Mouse (Mus musculus): Measurements from ENCODE around the gene Tns3. TPM values are rescaled to one million over a fixed set of nuclear protein-coding genes. Genes with fewer than 3 reads are reported as not detected.

Gene Tns3
- polyA plus RNA-seq, 1 experiment from 2014 or later, result 26.0 TPM

GRCm38 (mm10) chr11:8425226-8425570, 239.1 kb downstream of the Tns3 start:
- H3K36me3 ChIP-seq (ENCODE audit: control insufficient read depth, insufficient read depth, low read length), result no peaks in the 10 kb centered on the region
- DNase-seq (ENCODE audit: low spot score), result no peak
- no peak overlapping the region for H3K9ac ChIP-seq (ENCODE audit: low read length)
- no peak for ATAC-seq (ENCODE audit: insufficient number of reproducible peaks, low FRiP score, low TSS enrichment, low read depth)
- H3K9me3 ChIP-seq (ENCODE audit: control insufficient read depth, low read length), result no peaks in the 10 kb centered on the region
- H3K27me3 ChIP-seq (ENCODE audit: control insufficient read depth, insufficient read depth, low read length), result no peaks in the 10 kb centered on the region
- H3K27ac ChIP-seq (replicated peaks; ENCODE audit: low read depth, low read length), result peak overlapping the region; percentile 36; the same call in 1 of the 2 replicates
- H3K4me2 ChIP-seq (ENCODE audit: low read depth, severe bottlenecking), result no peak overlapping the region
- H3K4me1 ChIP-seq (ENCODE audit: control insufficient read depth, insufficient read depth, low read length), result no peaks in the 10 kb centered on the region
- WGBS, result 83% methylated on average over 5 of the region's 5 CpGs
- no peak overlapping the region for H3K4me3 ChIP-seq (ENCODE audit: low read depth, low read length)

- Histone ChIP-seq H3K9me3 (ENCODE audit: control insufficient read depth, low read length) (no peaks in the 10 kb centered on the region), H3K27ac (replicated peaks; ENCODE audit: low read depth, low read length) (peak overlapping the region; percentile 36; the same call in 1 of the 2 replicates), H3K27me3 (ENCODE audit: control insufficient read depth, insufficient read depth, low read length) (no peaks in the 10 kb centered on the region), H3K4me3 (ENCODE audit: low read depth, low read length) (no peak overlapping the region), H3K36me3 (ENCODE audit: control insufficient read depth, insufficient read depth, low read length) (no peaks in the 10 kb centered on the region), H3K9ac (ENCODE audit: low read length) (0 out of 2 replicates have a peak overlapping the region, but pooled peaks have one; percentile 41), H3K4me1 (ENCODE audit: control insufficient read depth, insufficient read depth, low read length) (no peaks in the 10 kb centered on the region), H3K4me2 (ENCODE audit: low read depth, severe bottlenecking) (no peak overlapping the region)
- 40% methylated on average over 13 of the region's 13 CpGs for WGBS
- ATAC-seq (ENCODE audit: insufficient number of reproducible peaks, low FRiP score, low TSS enrichment, low read depth) (peak; percentile 78; the same call in 1 of the 2 replicates), DNase-seq (ENCODE audit: low spot score) (peak; percentile 81)
Observed at GRCm38 (mm10) chr11:8424342-8425225, 239.8 kb downstream of the Tns3 start.

GRCm38 (mm10) chr11:8405225-8405899, 259.0 kb downstream of the Tns3 start:
- Histone ChIP-seq H3K27me3 (ENCODE audit: control insufficient read depth, insufficient read depth, low read length) (no peaks in the 10 kb centered on the region), H3K9me3 (ENCODE audit: control insufficient read depth, low read length) (no peaks in the 10 kb centered on the region), H3K36me3 (ENCODE audit: control insufficient read depth, insufficient read depth, low read length) (no peaks in the 10 kb centered on the region), H3K27ac (replicated peaks; ENCODE audit: low read depth, low read length) (no peak overlapping the region), H3K4me2 (ENCODE audit: low read depth, severe bottlenecking) (no peak overlapping the region), H3K4me1 (ENCODE audit: control insufficient read depth, insufficient read depth, low read length) (no peaks in the 10 kb centered on the region), H3K9ac (ENCODE audit: low read length) (no peak overlapping the region), H3K4me3 (ENCODE audit: low read depth, low read length) (no peak overlapping the region)
- DNase-seq (ENCODE audit: low spot score), result peak; percentile 90
- ATAC-seq (ENCODE audit: insufficient number of reproducible peaks, low FRiP score, low TSS enrichment, low read depth), result peak; percentile 79; the same call in 1 of the 2 replicates
- 31% methylated on average over 18 of the region's 18 CpGs for WGBS

- no peaks in the 10 kb centered on the region for H3K27me3 ChIP-seq (ENCODE audit: control insufficient read depth, insufficient read depth, low read length)
- no peak overlapping the region for H3K4me2 ChIP-seq (ENCODE audit: low read depth, severe bottlenecking)
- DNase-seq (ENCODE audit: low spot score) (no peak), ATAC-seq (ENCODE audit: insufficient number of reproducible peaks, low FRiP score, low TSS enrichment, low read depth) (no peak)
- 88% methylated on average over 7 of the region's 7 CpGs for WGBS
- no peak overlapping the region for H3K9ac ChIP-seq (ENCODE audit: low read length)
- H3K4me3 ChIP-seq (ENCODE audit: low read depth, low read length), result no peak overlapping the region
- no peaks in the 10 kb centered on the region for H3K36me3 ChIP-seq (ENCODE audit: control insufficient read depth, insufficient read depth, low read length)
- no peak overlapping the region for H3K27ac ChIP-seq (replicated peaks; ENCODE audit: low read depth, low read length)
- H3K4me1 ChIP-seq (ENCODE audit: control insufficient read depth, insufficient read depth, low read length), result no peaks in the 10 kb centered on the region
- H3K9me3 ChIP-seq (ENCODE audit: control insufficient read depth, low read length), result no peaks in the 10 kb centered on the region
Observed at GRCm38 (mm10) chr11:8401328-8401727, 263.0 kb downstream of the Tns3 start.

- Histone ChIP-seq H3K4me3 (ENCODE audit: low read depth, low read length) (no peak overlapping the region), H3K9ac (ENCODE audit: low read length) (no peak overlapping the region), H3K36me3 (ENCODE audit: control insufficient read depth, insufficient read depth, low read length) (no peaks in the 10 kb centered on the region), H3K4me1 (ENCODE audit: control insufficient read depth, insufficient read depth, low read length) (no peaks in the 10 kb centered on the region), H3K4me2 (ENCODE audit: low read depth, severe bottlenecking) (no peak overlapping the region), H3K9me3 (ENCODE audit: control insufficient read depth, low read length) (no peaks in the 10 kb centered on the region), H3K27ac (replicated peaks; ENCODE audit: low read depth, low read length) (no peak overlapping the region), H3K27me3 (ENCODE audit: control insufficient read depth, insufficient read depth, low read length) (no peaks in the 10 kb centered on the region)
- peak; percentile 8 for DNase-seq (ENCODE audit: low spot score)
- 88% methylated on average over 7 of the region's 7 CpGs for WGBS
- no peak for ATAC-seq (ENCODE audit: insufficient number of reproducible peaks, low FRiP score, low TSS enrichment, low read depth)
Observed at GRCm38 (mm10) chr11:8396329-8396728, 268.0 kb downstream of the Tns3 start.

- H3K27me3 ChIP-seq (ENCODE audit: control insufficient read depth, insufficient read depth, low read length), result no peaks in the 10 kb centered on the region
- no peaks in the 10 kb centered on the region for H3K9me3 ChIP-seq (ENCODE audit: control insufficient read depth, low read length)
- H3K27ac ChIP-seq (replicated peaks; ENCODE audit: low read depth, low read length), result no peak overlapping the region
- 73% methylated on average over 5 of the region's 5 CpGs for WGBS
- no peaks in the 10 kb centered on the region for H3K4me1 ChIP-seq (ENCODE audit: control insufficient read depth, insufficient read depth, low read length)
- no peak overlapping the region for H3K4me2 ChIP-seq (ENCODE audit: low read depth, severe bottlenecking)
- no peak for ATAC-seq (ENCODE audit: insufficient number of reproducible peaks, low FRiP score, low TSS enrichment, low read depth)
- no peaks in the 10 kb centered on the region for H3K36me3 ChIP-seq (ENCODE audit: control insufficient read depth, insufficient read depth, low read length)
- peak; percentile 14 for DNase-seq (ENCODE audit: low spot score)
- no peak overlapping the region for H3K9ac ChIP-seq (ENCODE audit: low read length)
- no peak overlapping the region for H3K4me3 ChIP-seq (ENCODE audit: low read depth, low read length)
Observed at GRCm38 (mm10) chr11:8391564-8391963, 272.8 kb downstream of the Tns3 start.

GRCm38 (mm10) chr11:8385891-8386405, 278.4 kb downstream of the Tns3 start:
- ATAC-seq (ENCODE audit: insufficient number of reproducible peaks, low FRiP score, low TSS enrichment, low read depth) (no peak), DNase-seq (ENCODE audit: low spot score) (no peak)
- Histone ChIP-seq H3K4me3 (ENCODE audit: low read depth, low read length) (no peak overlapping the region), H3K9ac (ENCODE audit: low read length) (no peak overlapping the region), H3K9me3 (ENCODE audit: control insufficient read depth, low read length) (no peaks in the 10 kb centered on the region), H3K36me3 (ENCODE audit: control insufficient read depth, insufficient read depth, low read length) (no peaks in the 10 kb centered on the region), H3K4me2 (ENCODE audit: low read depth, severe bottlenecking) (no peak overlapping the region), H3K27me3 (ENCODE audit: control insufficient read depth, insufficient read depth, low read length) (no peaks in the 10 kb centered on the region), H3K27ac (replicated peaks; ENCODE audit: low read depth, low read length) (no peak overlapping the region), H3K4me1 (ENCODE audit: control insufficient read depth, insufficient read depth, low read length) (no peaks in the 10 kb centered on the region)
- WGBS, result 79% methylated on average over 7 of the region's 7 CpGs
